Mouse (Mus musculus) spleen, adult 2 months (tissue): ENCODE data around the gene Tsen54.

ENCODE experiments used
- CTCF ChIP-seq: fragments of 200-500 bp; IDR thresholded peaks from 2 replicates; pipeline ENCODE4 v1.5.1; 2011; ENCODE audit warnings: mild to moderate bottlenecking, inconsistent platforms; ENCODE audit not compliant: insufficient read depth, insufficient read length, insufficient replicate concordance; ENCODE audit errors: extremely low read depth
- POLR2A ChIP-seq: fragments of 200-500 bp; IDR thresholded peaks from 2 replicates; pipeline ENCODE4 v1.6.1; 2011; ENCODE audit warnings: low read depth, low read length, inconsistent platforms

GRCm38 (mm10) chr11:115826487-115826886 is 12.0 kb downstream of the Tsen54 start:
- no peak for TF ChIP-seq CTCF
- no peak for TF ChIP-seq POLR2A
